Mouse (Mus musculus): ENCODE results near the gene Pms1. TPM values are rescaled to one million over a fixed set of nuclear protein-coding genes. Genes with fewer than 3 reads are reported as not detected.
"Not testable (repeated sequence)": the region's sequence is repeated elsewhere in the genome, so short reads cannot be mapped to it uniquely, and the experiment has no call there.

Pms1 gene
- 4.0 and 7.7 TPM in 2 replicates for total RNA-seq (2021)
- long read RNA-seq, transcript Pms1-201 (13 exons, 3,054 nt): major isoform, 5 of 12 reads
- long read RNA-seq, partial matches to known transcripts: 0 of 12 reads
- long read RNA-seq, other reads (novel, unspliced or antisense): 4 of 12 reads

DNA sequence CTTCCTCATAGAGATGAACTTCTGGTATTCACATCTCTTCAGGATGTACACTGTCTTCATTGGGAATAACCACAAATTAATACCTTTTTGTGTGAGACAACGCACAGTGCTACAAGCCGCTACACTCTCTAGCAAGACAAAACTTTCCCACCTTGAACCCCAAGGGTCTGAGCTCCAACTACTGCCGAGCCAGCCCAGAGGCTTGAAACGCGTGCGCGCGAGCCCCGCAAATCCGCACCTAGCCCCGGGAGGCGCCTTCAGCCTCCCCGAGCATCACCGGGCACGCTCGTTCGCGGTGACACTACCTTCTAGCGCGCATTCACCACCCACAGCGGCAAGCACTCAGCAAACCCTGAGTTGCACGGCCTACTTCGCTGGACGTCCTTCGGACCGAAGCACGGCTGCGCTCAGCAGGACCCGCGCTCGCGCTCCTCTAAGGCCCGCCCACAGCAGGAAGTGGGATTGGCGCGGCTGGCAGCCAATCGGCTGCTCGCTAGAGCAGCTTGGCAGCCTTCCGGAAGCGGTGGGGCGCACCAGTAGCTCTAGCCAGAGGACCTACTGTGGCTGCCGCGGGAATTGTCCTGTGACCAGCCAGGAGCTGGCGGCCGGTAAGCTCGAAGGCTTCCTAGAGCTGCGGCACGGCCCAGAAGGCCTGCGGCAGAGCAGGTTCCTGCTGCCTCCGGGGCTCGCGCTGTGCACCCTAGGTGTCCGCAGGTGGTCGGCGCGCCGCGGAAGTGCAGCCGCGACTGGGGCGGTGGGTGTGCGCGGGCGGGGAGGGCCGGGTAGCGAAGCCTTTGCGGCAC, at the start of gene Pms1, which contains the start of the genes Ormdl1 and Gm28778:
TSS of gene Pms1 (minus strand) at position 438 of the 803 bp plus-strand sequence.
TSS of gene Ormdl1 (plus strand) at position 515 of the 803 bp plus-strand sequence.
TSS of gene Gm28778 (plus strand) at position 531 of the 803 bp plus-strand sequence.
- DNase-seq: peak; percentile 96

DNA sequence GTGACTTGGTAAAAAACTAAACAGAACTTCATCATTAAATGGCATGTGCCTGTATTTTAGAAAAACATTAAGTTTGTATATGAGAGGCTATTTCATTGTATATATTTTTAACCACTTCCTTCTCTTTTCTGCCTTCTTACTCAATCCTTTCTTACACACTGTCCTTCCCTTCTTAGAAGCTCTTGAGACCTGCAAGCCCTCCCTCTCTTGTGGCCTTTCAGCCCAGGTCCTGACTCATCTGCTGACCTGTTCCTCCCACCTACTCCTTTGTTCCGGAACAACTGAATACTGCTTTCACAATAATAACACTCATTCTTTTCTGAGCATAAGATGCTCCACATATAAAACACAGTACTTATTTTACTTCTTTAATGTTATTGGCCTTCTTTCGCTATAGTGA, 44.3 kb upstream of the Pms1 start:
- no peak for DNase-seq

DNA sequence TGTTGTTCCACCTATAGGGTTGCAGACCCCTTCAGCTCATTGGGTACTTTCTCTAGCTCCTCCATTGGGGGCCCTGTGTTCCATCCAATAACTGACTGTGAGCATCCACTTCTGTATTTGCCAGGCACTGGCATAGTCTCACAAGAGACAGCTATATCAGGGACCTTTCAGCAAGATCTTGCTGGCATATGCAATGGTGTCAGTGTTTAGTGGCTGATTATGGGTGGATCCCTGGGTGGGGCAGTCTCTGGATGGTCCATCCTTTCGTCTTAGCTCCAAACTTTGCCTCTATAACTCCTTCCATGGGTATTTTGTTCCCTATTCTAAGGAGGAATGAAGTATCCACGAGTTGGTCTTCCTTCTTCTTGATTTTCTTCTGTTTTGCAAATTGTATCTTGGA, 40.6 kb upstream of the Pms1 start:
- DNase-seq: not testable (repeated sequence)

DNA sequence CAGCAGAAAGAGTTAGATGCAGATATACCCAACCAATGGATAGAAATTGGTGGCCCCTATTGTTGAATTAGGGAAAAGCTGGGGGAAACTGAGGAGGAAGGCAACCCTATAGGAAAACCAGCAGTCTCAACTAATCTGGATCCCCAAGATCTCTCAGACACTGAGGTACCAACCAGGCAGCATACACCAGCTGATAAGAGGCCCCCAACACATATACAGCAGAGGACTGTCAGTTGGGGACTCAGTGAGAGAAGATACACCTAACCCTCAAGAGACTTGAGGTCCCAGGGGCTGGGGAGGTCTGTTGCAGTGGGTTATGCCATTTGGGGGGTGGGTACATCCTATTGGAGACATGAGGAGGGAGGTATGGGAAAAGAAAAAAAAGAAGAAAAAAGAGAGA, 38.6 kb upstream of the Pms1 start:
- no peak for DNase-seq

DNA sequence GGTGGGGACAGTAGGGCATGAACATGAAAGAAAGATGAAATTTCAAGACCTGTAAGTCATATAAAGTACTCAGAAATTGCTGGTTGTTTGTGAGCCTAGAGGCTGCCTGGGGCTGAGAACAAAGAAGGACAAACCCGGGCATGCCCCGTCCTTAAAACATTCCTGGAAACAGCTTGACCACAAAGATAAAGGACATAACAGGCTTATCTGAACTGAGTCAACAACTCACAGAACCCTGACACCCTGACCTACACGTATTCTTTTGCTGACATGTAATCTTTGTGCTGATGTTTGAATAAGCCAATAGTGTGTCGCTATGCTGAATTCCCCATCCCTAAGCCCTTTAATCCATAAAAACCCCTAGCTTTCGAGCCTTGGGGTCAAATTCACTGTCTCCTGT, 36.7 kb upstream of the Pms1 start:
- DNase-seq: not testable (repeated sequence)

DNA sequence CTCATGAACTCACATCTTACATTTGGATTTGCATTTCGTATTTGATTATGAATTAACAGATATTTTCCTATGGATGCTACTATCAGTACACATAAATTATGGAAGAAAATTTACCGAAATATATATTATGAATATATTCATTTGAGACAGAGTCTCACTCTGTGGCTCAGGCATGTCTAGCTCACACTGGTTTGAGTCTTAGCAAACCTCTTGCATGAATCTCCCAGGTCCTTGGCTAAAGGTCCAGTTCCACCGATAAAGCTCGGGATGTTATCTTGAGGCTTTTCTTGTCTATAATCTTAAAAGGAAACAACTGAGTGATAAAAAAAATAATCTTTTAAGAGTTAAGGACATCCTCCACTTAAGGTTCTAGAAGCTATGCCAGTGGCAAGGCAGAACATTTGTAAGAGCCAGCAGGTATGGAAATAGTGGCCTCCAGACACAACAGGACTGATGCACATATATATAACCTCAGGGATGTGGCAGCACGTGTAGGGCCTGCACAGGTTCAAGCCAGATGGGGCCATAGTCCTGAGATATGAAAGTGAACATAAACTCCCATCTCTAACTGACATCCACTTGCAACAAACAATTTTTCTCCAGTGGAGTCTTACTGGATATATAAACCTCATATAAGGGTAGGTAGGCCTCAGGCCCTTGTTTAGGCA, 28.1 kb upstream of the Pms1 start:
- DNase-seq: no peak

DNA sequence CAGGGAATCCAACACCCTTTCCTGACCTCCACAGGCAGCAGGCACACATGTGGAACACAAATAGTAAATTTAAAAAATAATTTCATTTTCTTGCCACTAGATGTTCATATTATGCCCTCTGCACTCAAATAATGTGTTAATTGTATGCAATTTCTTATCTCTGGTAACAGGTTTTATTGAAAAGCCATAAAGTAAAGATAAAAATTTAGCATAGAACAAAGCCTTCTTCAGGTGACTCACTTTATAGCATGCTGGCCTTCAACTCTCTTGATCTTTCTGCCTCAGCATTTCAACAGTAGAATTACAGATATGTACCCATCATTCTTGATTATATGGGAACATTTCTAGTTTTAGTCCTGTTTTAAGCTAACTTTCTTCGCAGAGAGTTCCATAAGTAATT, 27.5 kb upstream of the Pms1 start:
- DNase-seq: no peak

DNA sequence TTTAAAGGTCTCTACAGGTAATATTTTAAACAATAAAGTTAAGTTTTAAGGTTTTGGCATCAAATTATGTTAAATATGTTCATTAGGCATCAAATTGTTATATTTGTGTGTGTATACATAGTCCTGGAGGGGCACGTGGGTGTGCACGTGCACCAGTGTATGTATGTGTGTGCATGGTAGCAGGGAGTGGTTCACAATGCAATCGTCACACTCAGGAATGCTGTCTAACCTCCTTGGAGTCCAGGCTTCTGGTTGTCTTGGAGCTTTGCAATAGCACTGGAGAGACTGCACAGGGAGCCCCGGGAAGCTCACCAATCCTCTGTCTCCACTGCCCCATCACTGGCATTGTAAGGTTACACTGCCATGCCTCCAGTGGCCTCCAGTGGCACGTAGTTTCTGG, 26.4 kb upstream of the Pms1 start:
- DNase-seq: no peak

DNA sequence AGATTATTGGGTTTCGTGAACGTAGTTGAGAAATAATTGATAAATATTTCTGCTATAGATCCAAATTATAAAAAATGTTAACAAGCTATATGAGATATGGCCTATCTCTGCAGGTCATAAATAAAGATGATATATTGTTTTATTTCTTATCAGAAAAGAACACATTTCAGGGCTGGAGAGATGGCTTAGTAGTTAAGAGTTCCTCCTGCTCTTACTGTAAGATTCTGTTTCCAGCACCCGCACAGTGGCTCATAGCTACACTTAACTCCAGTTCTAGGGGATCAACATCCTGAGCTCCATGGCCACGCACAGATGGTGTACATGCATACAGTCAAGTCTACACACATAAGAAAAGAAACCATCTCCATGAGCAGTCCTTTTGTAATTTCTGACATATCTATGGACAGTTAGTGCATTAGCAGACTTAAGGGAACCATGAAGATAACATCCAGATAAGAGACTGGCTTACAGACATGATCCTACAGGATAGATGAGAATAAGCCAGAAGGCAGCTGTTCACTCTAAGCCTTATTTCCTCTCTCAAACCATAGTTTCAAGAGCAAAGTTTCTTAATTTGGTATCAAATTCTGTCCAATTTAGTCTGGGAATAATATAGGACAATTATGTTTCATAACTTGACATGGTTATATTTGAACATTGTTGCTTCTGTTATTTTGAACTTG, 25.0 kb upstream of the Pms1 start:
- DNase-seq: no peak

DNA sequence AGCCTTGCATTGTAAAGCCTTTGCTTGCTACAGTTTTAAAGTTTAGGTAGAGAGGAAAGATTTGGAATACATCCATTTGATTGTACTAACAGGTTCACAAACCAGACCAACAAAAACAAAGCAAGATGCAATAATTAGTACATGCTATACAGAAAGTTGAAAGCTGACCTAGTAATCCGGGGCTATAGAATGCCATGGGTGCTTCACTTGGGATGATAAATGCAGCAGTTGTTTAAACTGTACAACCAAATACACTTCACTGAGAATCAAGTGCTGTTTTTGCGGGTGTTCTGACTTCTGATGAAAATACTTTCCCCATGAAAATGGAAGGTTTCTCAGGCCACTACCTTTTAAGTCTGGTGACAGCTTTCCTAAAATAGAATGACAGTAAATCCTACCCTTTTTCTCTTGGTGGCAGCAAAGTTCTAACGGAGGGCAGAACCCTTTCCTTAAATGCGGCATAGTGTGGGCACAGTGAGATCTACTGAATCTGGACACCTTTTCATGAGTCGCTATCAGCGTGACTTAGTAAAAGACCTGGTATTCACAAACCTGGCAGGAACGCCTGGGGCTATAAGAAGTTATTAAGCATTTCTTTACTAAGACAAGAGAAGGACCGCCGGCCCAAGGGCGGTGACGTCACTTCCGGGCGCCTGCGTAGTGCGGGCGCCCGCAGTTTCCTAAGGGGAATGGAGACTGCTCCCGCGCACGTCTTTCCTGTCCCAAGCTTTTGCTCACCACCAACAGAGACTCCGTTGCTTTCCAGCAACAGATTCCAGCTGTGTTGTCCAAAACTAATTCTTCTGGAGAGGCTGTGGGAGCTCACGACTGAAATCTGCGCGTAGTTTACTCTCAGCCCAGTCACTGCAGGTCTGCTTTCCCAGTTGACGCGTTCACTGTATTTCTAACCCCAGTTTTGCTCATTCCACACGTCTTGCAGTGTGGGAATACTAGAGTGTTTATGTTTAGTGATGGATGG, 16.5 kb upstream of the Pms1 start, which contains the start of gene Osgepl1:
TSS of gene Osgepl1 (plus strand) at position 636 of the 979 bp plus-strand sequence.
- peak; percentile 89 for DNase-seq

DNA sequence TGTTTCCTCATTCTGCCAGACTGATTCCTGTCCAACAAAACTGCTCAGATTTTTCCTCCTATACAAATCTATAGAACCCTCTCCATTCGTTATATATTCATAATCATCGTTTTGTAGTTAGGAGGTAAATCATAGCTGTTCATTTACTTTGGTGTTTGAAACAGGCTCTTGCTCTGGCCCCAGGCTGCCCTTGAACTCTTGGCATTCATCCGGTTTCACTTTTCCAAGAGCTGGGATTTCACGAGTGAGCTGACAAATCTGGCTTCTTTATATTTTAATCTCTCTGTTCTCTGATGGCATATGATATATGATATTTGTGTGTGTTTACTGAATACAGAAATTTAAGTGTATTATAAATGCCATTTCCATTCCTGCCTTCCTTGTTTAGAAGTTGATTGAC, 3.7 kb upstream of the Pms1 start:
- peak; percentile 5 for DNase-seq

DNA sequence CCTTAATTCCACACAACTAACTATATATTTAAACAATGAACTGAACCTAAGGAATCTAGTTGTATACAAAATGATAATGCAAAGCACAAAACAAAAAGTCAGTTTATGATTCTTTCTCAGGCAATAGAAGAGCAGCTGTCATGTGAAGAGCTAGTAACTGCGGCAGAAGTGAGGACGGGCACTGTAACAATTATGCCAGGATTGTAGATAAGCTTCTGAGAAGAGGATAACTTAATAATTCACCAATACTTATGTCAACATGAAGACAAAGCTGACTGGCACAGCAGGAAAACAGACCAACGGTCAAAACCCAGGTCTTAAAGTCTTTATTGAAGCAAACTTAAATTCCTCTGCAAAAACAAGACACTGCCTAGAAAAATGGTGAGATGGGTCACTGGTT, 5.6 kb downstream of the Pms1 start:
- no peak for DNase-seq

DNA sequence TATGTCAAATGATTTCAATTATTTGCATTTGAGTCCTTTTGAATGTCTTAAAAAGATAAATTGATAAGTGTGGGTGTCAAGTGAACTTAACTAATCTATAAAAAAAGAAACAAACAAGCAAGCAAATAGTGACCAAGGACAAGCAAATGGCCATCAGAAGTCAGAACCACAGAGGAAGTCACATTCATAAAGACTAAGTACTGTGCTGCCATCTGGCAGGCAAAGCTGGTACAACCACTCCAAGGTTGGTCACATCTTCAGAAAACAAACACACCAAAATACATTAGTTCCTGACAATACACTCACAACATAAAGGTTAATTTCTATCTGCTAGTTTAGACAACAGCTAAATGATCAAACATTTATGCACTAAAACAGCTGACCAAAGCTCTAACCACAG, 24.2 kb downstream of the Pms1 start:
- DNase-seq: peak; percentile 36

DNA sequence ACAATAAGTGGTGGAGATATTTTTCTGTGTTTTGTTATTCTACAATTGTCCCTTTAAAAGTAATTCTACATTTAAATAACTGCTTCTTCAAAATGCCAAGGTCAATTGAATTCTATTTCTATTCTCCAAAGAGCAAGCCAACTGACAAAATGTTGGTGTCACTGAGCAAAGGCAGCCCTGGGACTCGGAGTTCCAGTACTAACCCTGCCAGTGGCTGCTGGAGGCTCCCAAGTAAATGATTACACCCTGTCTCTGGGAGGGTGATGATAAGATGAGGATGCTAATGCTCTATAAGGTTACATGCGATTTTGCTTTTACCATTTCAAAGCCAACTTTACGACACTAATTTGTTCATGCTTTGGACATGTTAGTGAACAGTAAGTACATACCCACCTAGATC, 26.9 kb downstream of the Pms1 start:
- peak; percentile 6 for DNase-seq

DNA sequence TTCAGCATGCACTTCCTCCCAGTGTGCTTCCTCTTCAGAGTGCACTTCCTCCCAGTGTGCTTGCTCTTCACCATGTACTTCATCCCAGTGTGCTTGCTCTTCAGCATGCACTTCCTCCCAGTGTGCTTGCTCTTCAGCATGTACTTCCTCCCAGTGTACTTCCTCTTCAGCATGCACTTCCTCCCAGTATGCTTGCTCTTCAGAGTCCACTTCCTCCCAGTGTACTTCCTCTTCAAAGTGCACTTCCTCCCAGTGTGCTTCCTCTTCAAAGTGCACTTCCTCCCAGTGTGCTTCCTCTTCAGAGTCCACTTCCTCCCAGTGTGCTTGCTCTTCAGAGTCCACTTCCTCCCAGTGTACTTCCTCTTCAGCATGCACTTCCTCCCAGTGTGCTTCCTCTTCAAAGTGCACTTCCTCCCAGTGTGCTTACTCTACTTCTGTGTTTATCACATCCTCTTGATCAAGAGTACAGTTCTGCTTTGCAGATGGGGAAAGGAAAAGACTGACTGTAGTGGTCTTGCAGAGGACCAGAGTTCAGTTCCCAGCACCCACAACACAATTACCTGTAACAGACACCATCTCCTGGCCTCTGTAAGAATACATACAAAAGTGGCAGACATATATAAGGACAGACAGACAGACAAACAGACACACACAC, 31.7 kb downstream of the Pms1 start:
- DNase-seq: not testable (repeated sequence)

DNA sequence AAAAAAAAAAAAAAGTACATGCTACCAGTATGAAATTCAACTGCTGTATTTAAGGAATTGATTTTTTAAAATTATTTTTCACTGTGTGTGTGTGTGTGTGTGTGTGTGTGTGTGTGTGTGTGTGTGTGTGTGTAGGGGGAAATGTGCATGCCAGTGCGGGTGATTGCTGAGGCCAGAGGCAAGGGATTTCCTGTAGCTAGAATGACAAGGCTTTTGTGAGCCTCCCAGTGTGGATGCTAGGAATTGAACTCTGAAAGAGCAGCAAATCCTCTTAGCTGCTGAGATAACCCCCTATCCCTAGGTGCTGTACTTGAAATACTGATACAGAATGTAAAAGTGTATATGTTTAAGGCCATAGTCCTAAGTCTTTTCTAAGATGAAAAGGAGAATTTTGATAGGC, 70.8 kb downstream of the Pms1 start:
- DNase-seq: no peak

DNA sequence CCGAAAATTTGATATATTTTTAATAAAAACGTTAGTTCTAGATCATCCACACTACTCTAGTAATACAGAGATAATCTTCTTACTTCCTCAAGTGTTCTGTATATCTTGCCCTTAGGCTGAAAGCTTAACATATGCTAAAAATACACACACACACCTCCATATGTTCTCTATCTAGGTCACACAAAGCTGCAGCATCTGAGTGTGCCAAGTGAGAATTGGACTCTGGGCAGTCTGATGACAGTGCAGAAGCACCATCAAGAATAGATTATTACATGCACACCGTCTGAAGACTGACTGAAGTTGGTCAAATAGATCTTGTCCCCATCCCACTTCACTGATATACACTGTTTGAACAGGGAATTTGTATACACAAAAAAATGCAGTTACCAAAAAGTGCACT, 71.2 kb downstream of the Pms1 start:
- no peak for DNase-seq

DNA sequence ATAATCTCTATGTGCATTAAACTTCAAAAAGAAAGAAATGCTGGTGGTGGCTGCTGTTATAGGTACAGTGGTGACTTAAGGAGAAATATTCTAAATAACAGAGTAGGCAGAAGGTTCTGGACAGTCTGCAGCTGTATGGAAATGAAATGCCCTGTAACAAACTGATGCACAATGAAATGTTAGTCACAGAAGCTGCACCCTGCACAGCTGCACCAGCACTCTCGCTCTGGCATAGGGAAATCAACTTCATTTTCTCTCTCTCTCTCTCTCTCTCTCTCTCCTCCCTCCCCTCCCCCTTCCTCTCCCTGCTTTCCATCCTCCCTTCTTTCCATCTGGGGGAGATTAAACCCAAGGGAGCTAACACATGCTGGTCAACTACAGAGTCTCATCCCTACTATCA, 72.0 kb downstream of the Pms1 start:
- no peak for DNase-seq

DNA sequence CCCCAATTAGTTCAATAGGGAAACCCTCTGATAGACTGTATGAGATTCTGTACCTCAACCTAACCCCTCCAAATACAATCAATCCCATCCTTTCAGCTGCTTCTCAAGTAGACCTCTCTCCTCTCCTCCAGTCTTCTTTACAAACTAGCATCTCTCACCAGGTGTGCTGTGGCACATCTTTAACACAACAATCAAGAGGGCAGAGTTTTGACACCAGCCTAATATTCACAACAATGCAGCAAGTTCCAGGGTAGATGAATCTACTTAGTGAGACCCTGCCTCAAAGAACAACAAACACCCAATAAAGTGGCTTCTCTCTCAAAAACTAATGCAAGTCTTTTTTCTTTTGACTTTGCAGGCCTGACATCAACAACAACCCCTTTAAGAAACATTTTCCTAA, 86.7 kb downstream of the Pms1 start:
- DNase-seq: no peak

DNA sequence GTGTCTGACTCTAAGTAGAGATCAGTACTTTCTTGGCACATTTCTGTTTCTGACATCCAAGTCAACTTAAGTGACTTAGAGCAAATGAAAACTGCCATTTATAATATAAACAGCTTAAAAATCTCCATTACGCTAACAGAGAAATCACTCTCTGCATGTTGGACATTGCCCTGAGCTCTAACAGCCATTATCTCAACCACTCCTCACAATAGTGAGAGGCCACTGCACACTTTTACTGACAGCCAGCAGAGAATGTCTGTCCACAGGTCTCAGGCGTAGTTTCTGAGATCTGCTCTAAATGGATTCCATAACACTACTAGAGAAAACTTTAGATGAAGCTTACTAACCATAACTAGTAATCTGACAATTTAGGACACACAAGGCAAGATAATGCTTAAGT, 92.9 kb downstream of the Pms1 start:
- DNase-seq: no peak

DNA sequence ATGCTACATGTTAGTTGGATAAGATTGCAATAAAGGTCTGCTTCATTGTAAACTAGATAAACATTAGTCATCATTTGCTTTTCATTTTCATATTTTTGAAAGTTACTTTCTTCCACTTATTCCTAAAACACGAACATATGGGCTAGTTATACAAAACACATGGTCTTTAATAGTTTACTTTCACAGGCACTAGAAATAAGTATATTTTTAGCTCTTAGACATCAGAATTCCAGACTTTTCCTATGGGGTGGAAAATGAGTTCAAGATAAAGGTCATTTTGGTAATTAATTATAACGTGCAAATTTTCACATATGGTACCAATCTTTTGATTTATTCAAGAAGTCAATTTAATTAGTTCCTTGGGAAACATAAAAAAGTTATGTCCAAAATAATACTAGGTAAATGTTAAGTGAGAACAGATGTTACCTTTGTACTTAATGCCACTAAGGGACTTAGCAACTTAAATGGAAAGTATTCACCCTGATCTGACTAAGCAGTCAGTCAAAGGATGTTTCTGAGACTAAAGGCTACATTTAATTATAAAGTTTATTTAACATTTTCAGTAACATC, 95.1 kb downstream of the Pms1 start:
- no peak for DNase-seq

Data from adrenal gland, postnatal 25 days (tissue).